Mouse (Mus musculus) cerebellum, adult 18-20 months (tissue): ENCODE measurements around the gene Atg7.
"Not testable (repeated sequence)": the region's sequence is repeated elsewhere in the genome, so short reads cannot be mapped to it uniquely, and the experiment has no call there.

Source experiments
- DNase-seq, 2 experiments: peaks; one replicate each; pipeline ENCODE4 v3.0.0; 2021

The Atg7 gene

GRCm38 (mm10) chr6:114886012-114886411, 243.1 kb downstream of the Atg7 start:
- no peak for DNase-seq

DNA sequence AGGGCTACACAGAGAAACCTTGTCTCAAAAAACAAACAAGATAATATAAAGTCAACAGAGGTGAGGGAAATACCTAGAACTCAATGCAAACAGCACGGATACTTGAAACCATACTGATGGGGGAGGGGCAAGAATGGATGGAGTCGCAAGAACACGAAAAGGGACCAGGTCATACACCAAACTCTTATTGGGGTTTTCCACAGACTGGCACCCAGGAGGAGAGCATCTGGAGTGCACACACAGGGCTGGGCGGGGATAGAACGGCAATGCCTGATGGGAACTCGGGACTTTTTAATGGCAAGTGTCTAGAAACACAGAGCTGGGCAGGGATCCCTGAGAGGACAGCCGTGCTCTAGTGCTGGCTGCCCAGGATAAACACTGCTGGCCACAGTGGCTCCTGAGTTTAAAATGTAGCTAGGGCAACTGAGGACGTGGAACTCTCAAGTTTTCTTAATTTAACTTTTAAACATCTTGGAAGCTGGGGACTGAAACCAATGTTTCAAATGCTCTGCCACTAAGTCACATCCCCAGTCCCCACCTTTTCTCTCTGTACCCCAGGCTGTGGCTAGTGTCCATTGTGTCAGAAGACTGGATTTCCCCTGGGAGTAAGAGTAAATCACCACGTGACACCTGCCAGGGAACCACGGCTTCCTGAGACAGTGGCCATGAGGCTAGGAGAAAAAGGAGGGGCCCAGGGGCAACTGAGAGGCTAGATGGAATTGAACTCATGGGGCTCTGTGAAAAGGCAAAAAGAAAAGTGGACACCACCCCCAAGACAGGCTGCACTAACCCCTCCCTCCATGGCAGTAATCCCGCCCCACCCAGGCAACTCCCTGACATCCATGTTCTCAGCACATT, 243.8 kb downstream of the Atg7 start:
- DNase-seq = no peak

- peak; percentile 48 to 49 for DNase-seq
Observed at GRCm38 (mm10) chr6:114888922-114889321, 246.0 kb downstream of the Atg7 start.

DNA sequence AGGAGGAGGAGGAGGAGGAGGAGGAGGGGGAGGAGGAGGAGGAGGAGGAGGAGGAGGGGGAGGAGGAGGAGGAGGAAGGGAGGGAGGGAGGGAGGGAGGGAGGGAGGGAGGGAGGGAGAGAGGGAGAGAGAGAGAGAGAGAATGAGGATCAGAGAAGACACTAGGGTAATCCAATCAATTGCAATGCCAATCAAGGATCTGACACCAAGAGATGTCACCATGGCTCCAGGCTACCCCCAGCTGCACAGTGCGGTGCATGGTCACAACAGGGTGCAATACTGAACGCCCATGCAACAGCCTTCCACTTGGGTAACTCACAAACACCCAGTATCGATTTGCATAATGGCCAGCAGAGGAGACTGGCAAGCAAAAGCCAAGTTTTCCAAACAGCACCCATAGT, 247.1 kb downstream of the Atg7 start:
- DNase-seq = not testable (repeated sequence)

GRCm38 (mm10) chr6:114890411-114891115, 247.7 kb downstream of the Atg7 start:
- DNase-seq = peak; percentile 85 to 88

DNA sequence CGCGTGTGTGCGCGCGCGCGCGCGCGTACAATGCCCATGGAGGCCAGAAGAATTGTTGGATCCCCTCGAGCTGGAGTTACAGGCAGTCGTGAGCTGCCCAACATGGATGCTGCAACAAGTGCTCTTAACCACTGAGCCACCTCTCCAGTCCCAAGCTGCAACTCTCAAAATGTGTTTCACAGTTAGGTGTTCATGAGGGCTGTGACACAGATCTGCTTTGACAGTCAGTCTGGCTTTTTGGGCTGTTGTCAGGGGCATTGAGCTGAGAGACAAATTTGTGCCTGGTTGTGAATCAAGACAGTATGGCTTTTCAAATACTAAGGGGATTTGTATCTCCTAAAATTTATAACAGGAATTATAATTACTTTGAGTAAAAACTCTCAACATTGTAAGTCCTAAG, 248.4 kb downstream of the Atg7 start:
- peak in 1 of 2 experiments; percentile 22 for DNase-seq

GRCm38 (mm10) chr6:114891771-114892170, 248.9 kb downstream of the Atg7 start:
- peak in 1 of 2 experiments; percentile 36 for DNase-seq

DNA sequence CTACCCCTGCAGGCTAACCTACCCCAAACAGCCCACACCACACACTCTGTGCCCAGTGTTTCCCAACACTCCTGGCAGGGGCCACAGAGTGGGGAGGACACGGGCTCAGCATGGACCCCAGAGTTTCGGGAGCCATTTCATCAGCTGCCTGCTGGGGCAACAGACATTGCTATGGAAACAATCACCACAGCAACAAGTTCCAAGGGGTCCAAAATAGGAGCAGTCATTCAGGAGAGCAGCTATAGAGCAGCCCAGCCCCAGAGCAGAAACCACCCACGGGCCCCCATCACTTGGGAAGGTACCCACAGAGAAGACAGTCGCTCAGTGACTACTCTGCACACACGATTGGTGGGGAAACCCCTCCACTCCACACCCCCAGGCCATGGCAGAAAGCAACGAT, 249.5 kb downstream of the Atg7 start:
- DNase-seq = peak in 1 of 2 experiments; percentile 30

DNA sequence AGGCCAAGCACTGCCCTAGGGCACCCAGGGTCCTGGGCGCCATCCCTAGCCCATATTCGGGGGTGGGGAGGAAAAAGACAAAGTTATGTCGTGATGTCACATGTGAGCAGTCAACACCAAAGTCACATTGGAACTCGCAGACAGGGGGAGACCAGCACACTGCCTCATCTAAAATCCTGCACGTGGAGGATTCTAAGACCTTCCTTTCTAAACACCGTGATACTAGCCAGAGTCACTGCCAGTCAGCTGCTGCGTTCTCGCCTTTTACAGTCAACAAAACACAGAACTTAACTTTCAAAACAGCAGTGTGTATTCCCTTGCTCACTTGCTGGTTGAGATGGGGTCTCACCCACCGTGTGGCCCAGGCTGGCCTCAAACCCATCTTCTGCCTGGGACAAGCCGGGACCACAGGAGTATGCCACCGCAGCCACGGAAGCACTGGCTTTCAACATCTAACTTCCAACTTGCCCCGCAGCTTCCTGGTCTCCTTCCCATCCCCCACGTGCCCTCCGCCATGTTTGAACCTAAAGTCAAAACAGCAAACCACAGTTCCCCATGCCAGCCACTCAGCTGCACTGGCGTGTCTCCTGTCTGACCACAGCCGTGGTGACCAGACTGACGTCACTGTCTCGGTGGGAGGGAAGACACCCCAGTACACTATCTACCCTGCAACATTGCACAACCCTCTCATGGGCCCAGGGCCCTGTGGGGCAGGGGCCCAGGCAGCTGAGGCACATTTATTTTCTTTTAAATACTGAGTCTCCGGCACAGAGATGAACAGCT, 250.7 kb downstream of the Atg7 start:
- DNase-seq = no peak

DNA sequence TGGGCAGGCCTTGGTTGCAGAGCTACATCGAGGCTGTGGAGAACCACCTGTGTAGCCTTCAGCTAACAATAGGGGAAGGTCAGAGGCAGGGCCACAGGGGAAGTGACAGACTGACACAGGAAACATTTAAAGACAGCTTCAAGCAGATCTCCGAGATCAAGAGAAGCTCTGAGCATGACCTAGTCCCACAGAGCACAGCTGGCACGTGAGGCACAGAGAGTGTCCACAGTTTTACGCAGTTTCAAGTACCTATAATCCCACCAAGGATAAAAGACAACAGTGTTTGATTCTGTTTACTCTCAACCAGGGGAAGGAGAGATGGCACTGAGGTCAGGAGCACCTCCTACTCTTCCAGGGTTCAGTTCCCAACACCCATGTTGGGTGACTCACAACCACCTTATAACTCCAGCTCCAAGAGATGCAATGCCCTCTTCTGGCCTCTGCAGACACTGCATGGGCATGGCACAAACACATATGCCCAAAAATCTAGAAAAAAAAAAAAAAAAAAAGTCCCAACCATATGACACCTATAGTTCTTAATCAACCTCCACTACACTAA, 251.7 kb downstream of the Atg7 start:
- no peak for DNase-seq

DNA sequence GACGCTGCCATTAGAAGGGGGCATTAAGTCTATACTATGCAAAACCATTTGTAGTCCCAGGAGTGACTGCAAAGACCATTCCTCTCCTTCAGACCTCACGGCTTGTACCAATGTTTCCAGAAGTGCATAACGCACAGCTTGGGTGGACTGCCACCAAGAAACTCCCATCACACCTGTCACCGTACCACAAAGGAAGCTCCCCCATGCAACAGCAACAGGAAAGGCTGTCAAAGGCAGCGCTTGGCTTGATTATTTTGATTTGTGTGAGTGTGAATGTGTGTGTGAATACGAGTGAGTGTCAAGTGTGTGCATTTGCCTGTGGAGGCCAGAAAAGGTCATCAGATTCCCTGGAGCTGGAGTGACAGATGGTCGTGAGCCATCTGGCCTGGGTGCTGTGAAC, 252.3 kb downstream of the Atg7 start:
- DNase-seq = no peak

- no peak for DNase-seq
Observed at GRCm38 (mm10) chr6:114896281-114896680, 253.4 kb downstream of the Atg7 start.

- no peak for DNase-seq
Observed at GRCm38 (mm10) chr6:114898949-114899348, 256.1 kb downstream of the Atg7 start.

DNA sequence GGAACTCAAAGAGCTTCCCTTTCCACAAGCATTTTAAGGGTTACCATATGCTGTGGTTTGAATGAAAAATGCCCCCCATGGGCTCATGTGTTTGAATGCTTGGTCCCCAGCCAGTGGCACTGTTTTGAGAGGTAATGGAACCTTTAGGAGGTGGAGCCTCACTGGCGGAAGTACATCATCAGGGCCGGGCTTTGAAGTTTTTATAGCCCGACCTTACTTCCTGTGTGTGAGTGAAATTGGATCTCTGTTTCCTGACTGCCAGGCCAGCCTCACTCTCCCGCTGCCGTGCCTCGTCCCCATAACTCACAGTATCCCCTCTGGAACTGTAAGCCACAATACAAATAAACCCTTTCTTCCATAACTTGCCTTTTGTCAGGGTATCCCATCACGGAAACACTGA, 256.8 kb downstream of the Atg7 start:
- DNase-seq = no peak

- DNase-seq = no peak
Observed at GRCm38 (mm10) chr6:114900194-114900593, 257.3 kb downstream of the Atg7 start.

GRCm38 (mm10) chr6:114901321-114901824, 258.5 kb downstream of the Atg7 start:
- DNase-seq = no peak

DNA sequence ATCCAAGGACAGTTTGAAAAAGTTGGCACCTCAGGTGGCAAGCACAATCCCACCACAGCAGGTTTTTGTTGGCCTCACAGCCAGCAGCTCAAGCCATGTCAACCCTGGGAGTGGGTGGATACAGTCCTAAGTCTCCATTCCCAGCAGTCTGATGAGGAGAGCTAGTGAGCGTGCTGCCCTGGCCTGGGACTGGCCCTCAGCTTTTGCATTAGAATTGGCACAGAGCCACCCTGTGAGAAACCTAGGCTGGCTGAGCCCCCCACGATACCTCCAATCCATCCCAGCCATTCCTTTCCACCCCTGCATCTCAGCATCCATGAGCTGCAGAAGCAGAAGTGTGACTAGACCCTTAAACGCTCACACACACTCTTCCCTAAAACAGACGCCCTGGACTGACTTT, 259.0 kb downstream of the Atg7 start:
- no peak for DNase-seq

GRCm38 (mm10) chr6:114904233-114904632, 261.3 kb downstream of the Atg7 start:
- DNase-seq = no peak

- no peak for DNase-seq
Observed at GRCm38 (mm10) chr6:114904818-114905217, 261.9 kb downstream of the Atg7 start.

- peak; percentile 35 to 44 for DNase-seq
Observed at GRCm38 (mm10) chr6:114905253-114906028, 262.5 kb downstream of the Atg7 start.

DNA sequence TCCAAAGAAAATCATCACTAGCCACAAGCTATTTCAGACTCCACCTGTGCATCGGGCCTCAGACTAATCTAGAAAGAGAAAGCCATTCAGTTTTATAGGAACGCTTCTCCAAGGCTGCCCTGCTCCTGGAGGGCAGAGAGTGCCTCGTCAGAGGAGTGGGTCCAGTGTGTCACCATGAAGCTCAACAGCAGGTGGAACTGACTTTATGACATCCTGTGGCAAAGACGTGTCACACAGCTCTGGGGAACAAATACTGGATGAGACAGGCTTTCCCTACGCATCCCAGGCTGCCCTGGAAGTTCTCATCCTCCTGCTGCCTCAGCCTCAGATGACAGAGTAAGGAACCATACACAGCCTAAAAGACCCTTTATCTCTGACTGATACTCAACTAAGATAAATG, 263.3 kb downstream of the Atg7 start:
- no peak for DNase-seq

GRCm38 (mm10) chr6:114907459-114907858, 264.6 kb downstream of the Atg7 start:
- no peak for DNase-seq
